Mouse (Mus musculus): ENCODE data around the gene Bbs9.

The Bbs9 gene

GRCm38 (mm10) chr9:22640683-22641431 is 165.3 kb downstream of the Bbs9 start:
- DNase-seq, result peak; percentile 21

- DNase-seq, result no peak
These were observed 170.4 kb downstream of the Bbs9 start for GRCm38 (mm10) chr9:22645844-22646390.

- DNase-seq, result no peak
These were observed 170.9 kb downstream of the Bbs9 start for GRCm38 (mm10) chr9:22646461-22646860.

GRCm38 (mm10) chr9:22648163-22648562 is 172.6 kb downstream of the Bbs9 start:
- no peak for DNase-seq

GRCm38 (mm10) chr9:22649606-22650005 is 174.1 kb downstream of the Bbs9 start:
- no peak for DNase-seq

GRCm38 (mm10) chr9:22650781-22651180 is 175.3 kb downstream of the Bbs9 start:
- DNase-seq, result no peak

GRCm38 (mm10) chr9:22651619-22652018 is 176.1 kb downstream of the Bbs9 start:
- no peak for DNase-seq

GRCm38 (mm10) chr9:22654726-22655393 is 179.3 kb downstream of the Bbs9 start:
- DNase-seq, result no peak

- no peak for DNase-seq
These were observed 181.7 kb downstream of the Bbs9 start for GRCm38 (mm10) chr9:22657216-22657615.

GRCm38 (mm10) chr9:22665155-22665554 is 189.6 kb downstream of the Bbs9 start:
- no peak for DNase-seq

GRCm38 (mm10) chr9:22672937-22673336 is 197.4 kb downstream of the Bbs9 start:
- no peak for DNase-seq

GRCm38 (mm10) chr9:22677132-22677829 is 201.8 kb downstream of the Bbs9 start:
- no peak for DNase-seq

GRCm38 (mm10) chr9:22677997-22678396 is 202.5 kb downstream of the Bbs9 start:
- no peak for DNase-seq

GRCm38 (mm10) chr9:22678496-22678895 is 203.0 kb downstream of the Bbs9 start:
- DNase-seq, result no peak

- DNase-seq, result no peak
These were observed 204.0 kb downstream of the Bbs9 start for GRCm38 (mm10) chr9:22679485-22679884.

GRCm38 (mm10) chr9:22680031-22680430 is 204.5 kb downstream of the Bbs9 start:
- no peak for DNase-seq

GRCm38 (mm10) chr9:22680484-22680883 is 205.0 kb downstream of the Bbs9 start:
- DNase-seq, result no peak

GRCm38 (mm10) chr9:22683786-22684185 is 208.3 kb downstream of the Bbs9 start:
- peak; percentile 31 for DNase-seq

- no peak for DNase-seq
These were observed 211.4 kb downstream of the Bbs9 start for GRCm38 (mm10) chr9:22686765-22687472.

GRCm38 (mm10) chr9:22690234-22690633 is 214.7 kb downstream of the Bbs9 start:
- no peak for DNase-seq

- no peak for DNase-seq
These were observed 219.9 kb downstream of the Bbs9 start for GRCm38 (mm10) chr9:22695392-22695791.

GRCm38 (mm10) chr9:22696809-22697374 is 221.4 kb downstream of the Bbs9 start:
- DNase-seq, result no peak

- DNase-seq, result no peak
These were observed 222.3 kb downstream of the Bbs9 start for GRCm38 (mm10) chr9:22697811-22698210.

All from layer of hippocampus, adult 9-11 months (tissue).